Mouse (Mus musculus) lung, adult 2 months (tissue): ENCODE results near the gene Col25a1. TPM values are rescaled to one million over a fixed set of nuclear protein-coding genes. Genes with fewer than 3 reads are reported as not detected.

Experiments
- DNase-seq: peaks from one replicate; pipeline ENCODE4 v3.0.0; 2022
- H3K4me1 ChIP-seq: fragments of 200-500 bp; 2 replicates; pipeline ENCODE4 v1.6.1; 2011; ENCODE audit warnings: low read length; ENCODE audit not compliant: control insufficient read depth, insufficient read depth
- H3K4me3 ChIP-seq: fragments of 200-500 bp; replicated peaks from 2 replicates; pipeline ENCODE3; 2011; ENCODE audit warnings: low read depth, mild to moderate bottlenecking, control low read depth, low read length; ENCODE audit errors: extremely low read depth
- CTCF ChIP-seq: fragments of 200-500 bp; IDR thresholded peaks from 2 replicates; pipeline ENCODE4 v1.5.1; 2011; ENCODE audit warnings: mild to moderate bottlenecking, low read length, control low read depth; ENCODE audit not compliant: insufficient read depth
- POLR2A ChIP-seq: fragments of 200-500 bp; IDR thresholded peaks from 2 replicates; pipeline ENCODE4 v1.6.1; 2011; ENCODE audit warnings: low read depth, mild to moderate bottlenecking, control low read depth, low read length, borderline replicate concordance; ENCODE audit errors: extremely low read depth
- WGBS: fragments of 180-500 bp; shearing (Covaris S2); methylation state at CpG from one replicate; pipeline ENCODE4 v1.1.7; 2018; 5-methylcytosine and 5-hydroxymethylcytosine counted together
- polyA plus RNA-seq: library from polyadenylated mRNA; depleted of rRNA; stranded (reverse); fragments of >200 nt; gene quantifications from 2 replicates; pipeline ENCODE4 v1.2.3, GENCODE M21; 2012

Gene Col25a1
- polyA plus RNA-seq, 1 experiment, result 0.07 TPM

DNA sequence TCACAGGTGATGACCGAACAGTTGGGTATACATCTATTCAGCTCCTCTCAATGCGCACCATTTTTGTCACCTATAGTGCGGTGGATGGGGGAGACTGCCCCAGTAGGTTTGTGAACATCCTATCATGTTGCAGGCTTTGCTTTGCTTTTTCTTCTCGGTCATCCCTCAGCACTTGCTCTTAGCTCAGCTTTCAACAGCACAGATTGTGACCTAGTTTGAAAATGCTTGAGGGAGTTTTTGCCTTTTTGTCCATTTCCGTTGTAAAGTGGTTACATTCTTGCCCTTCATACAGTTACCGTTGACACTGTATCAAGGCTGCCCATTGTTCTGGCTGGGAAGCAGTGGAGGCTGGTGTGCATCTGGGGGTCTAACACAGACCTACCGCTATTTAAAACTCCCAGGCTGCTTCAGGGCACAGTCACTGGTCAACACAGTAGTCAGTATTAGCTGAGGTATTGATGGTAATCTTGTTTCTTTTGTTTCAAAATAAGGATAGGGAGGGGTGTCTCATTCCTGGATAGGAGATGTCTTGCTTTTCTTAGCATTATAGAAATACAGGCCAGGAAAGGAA is 231.6 kb downstream of the Col25a1 start:
- WGBS, result 81% methylated on average over 7 of the region's 7 CpGs
- H3K4me3 ChIP-seq, result no peak overlapping the region
- H3K4me1 ChIP-seq, result no peaks in the 10 kb centered on the region
- TF ChIP-seq CTCF (no peak), POLR2A (no peak)
- no peak for DNase-seq

DNA sequence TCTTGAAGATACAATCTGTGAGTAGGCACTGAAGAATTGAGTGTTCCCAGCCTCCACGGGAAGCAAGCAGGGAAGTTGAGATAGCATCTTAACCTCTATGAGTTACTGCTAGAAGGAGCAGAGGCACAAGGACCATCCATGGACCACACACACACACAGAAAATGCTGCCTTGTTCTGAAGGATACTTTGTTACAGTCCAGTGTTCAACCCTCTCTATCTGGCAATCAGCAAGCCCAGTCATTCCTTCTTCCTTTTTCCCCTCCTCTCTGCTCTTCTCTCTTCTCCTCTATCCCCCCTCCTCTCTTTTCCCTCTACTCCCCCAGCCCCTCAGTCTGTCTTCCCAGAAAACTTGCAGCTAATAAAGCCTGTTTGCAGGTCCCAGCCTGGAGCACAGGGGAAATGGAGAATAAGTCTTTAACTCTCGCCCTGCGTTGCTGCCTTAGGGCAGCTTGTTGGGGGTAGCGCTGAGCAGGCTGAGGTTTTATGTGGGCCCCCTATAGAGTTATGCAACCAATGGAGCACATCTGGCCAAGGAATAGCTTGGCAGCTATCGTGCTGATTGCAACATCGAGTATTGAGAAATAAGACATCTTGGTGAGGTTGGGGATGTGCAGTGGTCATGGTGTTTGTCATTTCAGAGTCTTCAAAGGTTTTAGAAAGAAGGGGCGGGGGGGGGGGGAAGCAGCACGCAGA is 235.8 kb downstream of the Col25a1 start:
- 59% methylated on average over 8 of the region's 8 CpGs for WGBS
- DNase-seq, result no peak
- no peak for TF ChIP-seq POLR2A
- TF ChIP-seq CTCF, result no peak
- Histone ChIP-seq H3K4me3 (no peak overlapping the region), H3K4me1 (no peaks in the 10 kb centered on the region)

DNA sequence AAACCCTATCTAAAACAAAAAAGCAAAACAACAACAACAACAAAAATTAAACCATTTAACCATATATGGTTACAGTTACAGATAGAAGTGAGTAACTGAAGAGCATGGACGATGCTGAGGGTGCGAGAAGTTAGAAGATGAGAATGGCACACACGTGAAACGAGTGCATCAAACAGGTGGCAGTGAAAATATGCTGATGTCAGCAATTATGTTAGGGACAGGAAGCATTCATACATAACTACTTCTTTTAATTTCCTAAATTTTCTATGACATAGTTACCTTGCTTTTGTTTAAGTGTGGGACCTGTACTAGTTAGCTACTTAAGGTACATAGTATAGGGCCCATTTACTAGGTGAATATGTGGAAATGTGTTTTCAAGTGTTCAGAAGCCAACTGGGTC is 237.1 kb downstream of the Col25a1 start:
- WGBS, result 96% methylated on average over 4 of the region's 4 CpGs
- DNase-seq, result no peak
- TF ChIP-seq POLR2A (no peak), CTCF (no peak)
- no peaks in the 10 kb centered on the region for H3K4me1 ChIP-seq
- H3K4me3 ChIP-seq, result no peak overlapping the region

DNA sequence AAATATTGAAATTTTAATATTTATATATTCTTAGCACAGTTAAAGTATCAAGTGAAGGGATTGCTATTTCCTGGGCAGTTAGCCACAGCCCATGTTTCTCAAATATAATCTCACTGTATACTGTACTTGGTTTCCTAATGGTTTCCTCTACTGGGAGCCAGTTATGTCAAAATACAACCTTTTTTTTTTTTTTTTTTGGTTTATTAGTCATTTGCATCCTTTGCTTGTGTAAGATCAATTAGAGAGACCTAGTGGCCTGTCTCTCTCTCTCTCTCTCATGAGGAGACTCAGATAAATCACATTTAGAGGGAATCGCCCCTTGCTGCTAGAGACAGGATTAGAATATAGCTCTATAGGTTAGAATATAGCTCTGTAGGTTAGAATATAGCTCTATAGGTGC is 237.8 kb downstream of the Col25a1 start:
- no peak overlapping the region for H3K4me3 ChIP-seq
- TF ChIP-seq CTCF (no peak), POLR2A (no peak)
- 88% methylated on average over 1 of the region's 1 CpGs for WGBS
- H3K4me1 ChIP-seq, result no peaks in the 10 kb centered on the region
- no peak for DNase-seq

DNA sequence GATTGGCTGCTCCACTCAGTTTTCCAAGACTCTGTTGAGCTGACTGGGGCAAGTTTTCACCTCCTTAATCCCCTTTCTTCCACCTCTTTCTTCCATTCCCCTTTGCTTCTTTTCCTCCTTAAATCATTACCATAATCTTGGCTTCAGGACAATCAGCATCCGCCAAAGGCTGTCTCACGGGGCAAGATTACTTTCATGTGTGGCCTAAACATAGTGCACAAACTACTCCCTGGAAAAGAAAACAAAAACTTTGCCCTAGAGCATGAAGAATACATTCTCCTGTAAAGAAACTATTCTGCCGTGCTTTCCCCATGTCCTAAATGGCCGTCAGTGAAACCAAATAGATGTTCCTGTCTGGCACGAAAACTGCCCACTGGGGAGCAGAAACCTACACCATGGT is 238.9 kb downstream of the Col25a1 start:
- no peak for DNase-seq
- WGBS, result 71% methylated on average over 5 of the region's 5 CpGs
- TF ChIP-seq POLR2A (no peak), CTCF (no peak)
- H3K4me3 ChIP-seq, result no peak overlapping the region
- no peaks in the 10 kb centered on the region for H3K4me1 ChIP-seq

DNA sequence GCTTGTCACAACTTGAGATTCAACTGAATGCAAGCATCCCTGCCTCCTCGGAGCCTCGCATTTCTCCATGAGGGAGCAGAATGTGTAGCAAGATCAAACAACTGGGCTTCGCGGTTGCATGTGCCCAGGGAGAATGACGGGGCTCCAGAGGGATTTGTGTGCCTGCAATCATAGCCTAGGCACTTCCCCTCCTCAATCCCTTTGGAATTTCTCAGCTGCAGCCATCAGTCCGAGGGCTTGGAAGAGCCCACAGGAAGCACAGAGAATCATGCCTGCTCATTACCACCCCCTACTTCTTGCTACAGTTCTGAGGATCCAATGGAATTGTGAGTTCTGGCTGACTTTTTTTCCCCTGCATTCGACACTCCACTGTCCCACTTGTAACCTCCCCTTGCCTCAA is 241.8 kb downstream of the Col25a1 start:
- no peak overlapping the region for H3K4me3 ChIP-seq
- no peak for DNase-seq
- WGBS, result 61% methylated on average over 7 of the region's 7 CpGs
- TF ChIP-seq POLR2A (no peak), CTCF (no peak)
- H3K4me1 ChIP-seq, result no peaks in the 10 kb centered on the region

DNA sequence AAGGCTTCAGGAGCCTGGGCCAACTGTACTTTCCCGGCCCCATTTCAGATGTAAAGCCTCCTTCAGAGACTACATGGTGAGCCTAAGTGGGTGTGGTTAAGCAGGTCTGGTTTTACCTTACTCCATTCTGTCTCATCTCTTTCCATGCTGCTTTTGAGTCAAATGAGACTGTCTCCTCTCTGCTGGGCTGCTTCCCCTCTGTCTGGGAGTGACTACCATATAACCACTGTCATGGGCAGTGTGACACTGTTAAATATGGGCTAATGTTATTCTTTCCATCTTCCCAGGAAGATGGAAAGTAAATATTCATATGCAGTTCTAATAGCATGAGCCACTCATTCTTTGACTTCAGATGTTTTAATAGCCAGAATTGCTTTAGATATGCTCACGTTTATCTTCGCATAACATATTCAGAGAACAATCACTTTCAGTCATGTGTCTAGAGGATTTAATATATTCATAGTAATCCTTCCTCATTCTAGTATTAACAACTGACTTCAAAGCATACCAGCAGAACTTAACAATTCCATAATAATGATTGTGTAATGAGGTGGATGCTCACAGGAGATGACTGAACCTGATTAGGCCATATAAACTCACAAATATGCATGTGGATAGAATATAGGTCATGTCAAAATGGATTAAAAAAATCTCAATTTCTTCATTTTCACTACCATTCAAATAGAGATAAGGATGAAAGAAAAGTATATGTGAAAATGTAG is 243.5 kb downstream of the Col25a1 start:
- H3K4me1 ChIP-seq, result no peaks in the 10 kb centered on the region
- 74% methylated on average over 3 of the region's 3 CpGs for WGBS
- H3K4me3 ChIP-seq, result no peak overlapping the region
- no peak for TF ChIP-seq POLR2A
- no peak for TF ChIP-seq CTCF
- DNase-seq, result no peak

- H3K4me3 ChIP-seq, result no peak overlapping the region
- H3K4me1 ChIP-seq, result no peaks in the 10 kb centered on the region
- 91% methylated on average over 5 of the region's 5 CpGs for WGBS
- TF ChIP-seq CTCF, result no peak
- no peak for TF ChIP-seq POLR2A
- DNase-seq, result no peak
Measured at GRCm38 (mm10) chr3:130377786-130378185, 246.5 kb downstream of the Col25a1 start.

DNA sequence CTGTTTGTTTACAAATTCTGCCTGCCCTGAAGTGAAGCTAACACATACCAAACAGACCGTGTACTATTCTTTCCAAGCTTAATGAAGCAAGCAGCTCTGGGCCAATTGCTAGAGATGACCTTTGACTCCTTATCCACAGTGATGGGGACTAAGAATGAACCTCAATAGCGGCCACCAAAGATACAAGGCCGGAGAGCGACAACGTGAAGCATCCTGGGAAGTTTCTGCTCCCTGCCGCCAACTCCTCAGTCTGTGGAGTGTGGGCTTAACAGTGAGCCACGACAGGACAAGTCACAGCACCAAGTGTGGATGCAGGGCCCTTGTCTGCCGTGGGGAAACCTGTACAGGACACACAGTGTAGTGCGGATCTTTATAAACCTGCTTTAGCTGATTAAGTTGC is 247.3 kb downstream of the Col25a1 start:
- TF ChIP-seq CTCF (no peak), POLR2A (no peak)
- no peak overlapping the region for H3K4me3 ChIP-seq
- H3K4me1 ChIP-seq, result no peaks in the 10 kb centered on the region
- WGBS, result 67% methylated on average over 9 of the region's 9 CpGs
- DNase-seq, result no peak
